Mouse (Mus musculus) lung, embryonic 14.5 days (tissue): Measurements from ENCODE around the gene Ace. TPM values are rescaled to one million over a fixed set of nuclear protein-coding genes. Genes with fewer than 3 reads are reported as not detected.

ENCODE experiments used
- ATAC-seq: fragments of 200-750 bp; cut with Nextera tagmentation; 2 replicates; pipeline ENCODE4 v1.8.0; 2017; ENCODE audit warnings: mild to moderate bottlenecking, moderate TSS enrichment, moderate library complexity; ENCODE audit not compliant: insufficient read depth
- DNase-seq: peaks from one replicate; pipeline ENCODE4 v3.0.0-alpha.2; 2015
- H3K27ac ChIP-seq: fragments of 300-500 bp; sonication (generic); 2 replicates; pipeline ENCODE4 v1.5.1; 2014; ENCODE audit warnings: low read depth, mild to moderate bottlenecking, moderate library complexity
- H3K27me3 ChIP-seq: fragments of 300-500 bp; sonication (generic); 2 replicates; pipeline ENCODE4 v1.6.1; 2014; ENCODE audit warnings: low read length, control low read depth; ENCODE audit not compliant: insufficient read depth
- H3K36me3 ChIP-seq: fragments of 300-500 bp; sonication (generic); 2 replicates; pipeline ENCODE4 v1.6.1; 2014; ENCODE audit warnings: control low read depth; ENCODE audit not compliant: insufficient read depth
- H3K4me1 ChIP-seq: fragments of 300-500 bp; sonication (generic); 2 replicates; pipeline ENCODE4 v1.6.1; 2014; ENCODE audit warnings: antibody characterized with exemption, control low read depth; ENCODE audit not compliant: insufficient read depth
- H3K4me2 ChIP-seq: fragments of 300-500 bp; sonication (generic); 2 replicates; pipeline ENCODE4 v1.6.1; 2014; ENCODE audit warnings: mild to moderate bottlenecking
- H3K4me3 ChIP-seq: fragments of 300-500 bp; sonication (generic); 2 replicates; pipeline ENCODE4 v1.5.1; 2014; ENCODE audit warnings: low read depth, low read length
- H3K9ac ChIP-seq: fragments of 300-500 bp; sonication (generic); 2 replicates; pipeline ENCODE4 v1.6.1; 2014
- H3K9me3 ChIP-seq: fragments of 300-500 bp; sonication (generic); 2 replicates; pipeline ENCODE4 v1.6.1; 2016; ENCODE audit warnings: low read depth, low read length, control low read depth
- CTCF ChIP-seq: IDR thresholded peaks from 2 replicates; pipeline ENCODE4 v1.5.1; 2016; ENCODE audit warnings: antibody characterized with exemption, low read depth
- WGBS: fragments of 180-500 bp; shearing (Covaris S2); extraction: QIAGEN DNeasy Blood & Tissue Kit; methylation state at CpG from one replicate; pipeline ENCODE4 v1.1.7; 2014; 5-methylcytosine and 5-hydroxymethylcytosine counted together
- polyA plus RNA-seq: library from polyadenylated mRNA; unstranded; fragments of >200 nt; fragmentation: Nextera tagmentation; extraction: Ambion mirVana; gene quantifications from 2 replicates; pipeline ENCODE4 v1.2.1, GENCODE M21; 2014

Ace gene
- polyA plus RNA-seq, 1 experiment from 2014 or later: 4.8 TPM

- Histone ChIP-seq H3K4me3 (no peak overlapping the region), H3K27me3 (no peaks in the 10 kb centered on the region), H3K27ac (no peak overlapping the region), H3K4me2 (no peak overlapping the region), H3K36me3 (peaks cover 6% of the 10 kb centered on the region; the same call in 1 of the 2 replicates), H3K9ac (no peak overlapping the region), H3K9me3 (no peaks in the 10 kb centered on the region), H3K4me1 (no peaks in the 10 kb centered on the region)
- ATAC-seq: no peak
- TF ChIP-seq CTCF: no peak
- WGBS: 58% methylated on average over 5 of the region's 5 CpGs
- DNase-seq: no peak
These were observed 39.6 kb upstream of the Ace start for GRCm38 (mm10) chr11:105928171-105928570.

- 77% methylated on average over 3 of the region's 3 CpGs for WGBS
- Histone ChIP-seq H3K4me2 (no peak overlapping the region), H3K36me3 (no peaks in the 10 kb centered on the region), H3K4me1 (no peaks in the 10 kb centered on the region), H3K9me3 (no peaks in the 10 kb centered on the region), H3K9ac (no peak overlapping the region), H3K27me3 (no peaks in the 10 kb centered on the region), H3K27ac (no peak overlapping the region), H3K4me3 (no peak overlapping the region)
- ATAC-seq: no peak
- DNase-seq: no peak
- no peak for TF ChIP-seq CTCF
These were observed 36.4 kb upstream of the Ace start for GRCm38 (mm10) chr11:105931380-105931779.

- Histone ChIP-seq H3K27me3 (no peaks in the 10 kb centered on the region), H3K27ac (peak overlapping the region; percentile 54; the same call in 1 of the 2 replicates), H3K4me1 (no peaks in the 10 kb centered on the region), H3K9me3 (no peaks in the 10 kb centered on the region), H3K9ac (no peak overlapping the region), H3K4me2 (no peak overlapping the region), H3K36me3 (no peaks in the 10 kb centered on the region), H3K4me3 (no peak overlapping the region)
- 49% methylated on average over 8 of the region's 8 CpGs for WGBS
- no peak for ATAC-seq
- no peak for TF ChIP-seq CTCF
- DNase-seq: peak; percentile 27
These were observed 34.0 kb upstream of the Ace start for GRCm38 (mm10) chr11:105933746-105934145.

GRCm38 (mm10) chr11:105934303-105934711 lies 33.4 kb upstream of the Ace start:
- H3K36me3 ChIP-seq: no peaks in the 10 kb centered on the region
- TF ChIP-seq CTCF: no peak
- H3K27ac ChIP-seq: peak overlapping the region; percentile 54; the same call in 1 of the 2 replicates
- no peak overlapping the region for H3K9ac ChIP-seq
- no peak overlapping the region for H3K4me2 ChIP-seq
- WGBS: 55% methylated on average over 5 of the region's 5 CpGs
- no peaks in the 10 kb centered on the region for H3K27me3 ChIP-seq
- no peak overlapping the region for H3K4me3 ChIP-seq
- H3K9me3 ChIP-seq: no peaks in the 10 kb centered on the region
- H3K4me1 ChIP-seq: no peaks in the 10 kb centered on the region
- ATAC-seq (no peak), DNase-seq (no peak)

- no peak overlapping the region for H3K9ac ChIP-seq
- no peaks in the 10 kb centered on the region for H3K4me1 ChIP-seq
- no peaks in the 10 kb centered on the region for H3K27me3 ChIP-seq
- TF ChIP-seq CTCF: no peak
- H3K9me3 ChIP-seq: no peaks in the 10 kb centered on the region
- no peak overlapping the region for H3K4me3 ChIP-seq
- DNase-seq (no peak), ATAC-seq (no peak)
- whole genome bisulfite sequencing: 40% methylated on average over 6 of the region's 6 CpGs
- no peak overlapping the region for H3K27ac ChIP-seq
- no peak overlapping the region for H3K4me2 ChIP-seq
- H3K36me3 ChIP-seq: no peaks in the 10 kb centered on the region
These were observed 32.9 kb upstream of the Ace start for GRCm38 (mm10) chr11:105934816-105935215.

- H3K9ac ChIP-seq: no peak overlapping the region
- H3K27ac ChIP-seq: no peak overlapping the region
- 82% methylated on average over 8 of the region's 8 CpGs for WGBS
- no peaks in the 10 kb centered on the region for H3K27me3 ChIP-seq
- H3K4me2 ChIP-seq: no peak overlapping the region
- DNase-seq (no peak), ATAC-seq (no peak)
- H3K36me3 ChIP-seq: no peaks in the 10 kb centered on the region
- TF ChIP-seq CTCF: no peak
- H3K4me1 ChIP-seq: no peaks in the 10 kb centered on the region
- no peak overlapping the region for H3K4me3 ChIP-seq
- H3K9me3 ChIP-seq: no peaks in the 10 kb centered on the region
These were observed 32.2 kb upstream of the Ace start for GRCm38 (mm10) chr11:105935496-105935895.

GRCm38 (mm10) chr11:105936200-105936599 lies 31.5 kb upstream of the Ace start:
- DNase-seq (no peak), ATAC-seq (no peak)
- no peak overlapping the region for H3K4me2 ChIP-seq
- H3K9ac ChIP-seq: no peak overlapping the region
- no peak overlapping the region for H3K4me3 ChIP-seq
- no peaks in the 10 kb centered on the region for H3K4me1 ChIP-seq
- H3K9me3 ChIP-seq: no peaks in the 10 kb centered on the region
- no peak overlapping the region for H3K27ac ChIP-seq
- no peak for TF ChIP-seq CTCF
- WGBS: 87% methylated on average over 6 of the region's 6 CpGs
- no peaks in the 10 kb centered on the region for H3K27me3 ChIP-seq
- H3K36me3 ChIP-seq: no peaks in the 10 kb centered on the region

- H3K27me3 ChIP-seq: no peaks in the 10 kb centered on the region
- DNase-seq: no peak
- H3K9ac ChIP-seq: no peak overlapping the region
- H3K36me3 ChIP-seq: no peaks in the 10 kb centered on the region
- WGBS: 95% methylated on average over 3 of the region's 3 CpGs
- H3K4me1 ChIP-seq: no peaks in the 10 kb centered on the region
- no peak overlapping the region for H3K4me2 ChIP-seq
- no peaks in the 10 kb centered on the region for H3K9me3 ChIP-seq
- H3K4me3 ChIP-seq: no peak overlapping the region
- no peak overlapping the region for H3K27ac ChIP-seq
- ATAC-seq: no peak
- TF ChIP-seq CTCF: no peak
These were observed 30.8 kb upstream of the Ace start for GRCm38 (mm10) chr11:105936974-105937373.
